Mouse (Mus musculus): ENCODE measurements around the gene Gm37240. TPM values are rescaled to one million over a fixed set of nuclear protein-coding genes. Genes with fewer than 3 reads are reported as not detected.
A peak's percentile ranks its signal among the peaks of the same experiment; 100 is the strongest.

Gene Gm37240
- total RNA-seq, 4 experiments from 2014 or later: 29.7 to 37.8 (median 36.6) TPM

DNA sequence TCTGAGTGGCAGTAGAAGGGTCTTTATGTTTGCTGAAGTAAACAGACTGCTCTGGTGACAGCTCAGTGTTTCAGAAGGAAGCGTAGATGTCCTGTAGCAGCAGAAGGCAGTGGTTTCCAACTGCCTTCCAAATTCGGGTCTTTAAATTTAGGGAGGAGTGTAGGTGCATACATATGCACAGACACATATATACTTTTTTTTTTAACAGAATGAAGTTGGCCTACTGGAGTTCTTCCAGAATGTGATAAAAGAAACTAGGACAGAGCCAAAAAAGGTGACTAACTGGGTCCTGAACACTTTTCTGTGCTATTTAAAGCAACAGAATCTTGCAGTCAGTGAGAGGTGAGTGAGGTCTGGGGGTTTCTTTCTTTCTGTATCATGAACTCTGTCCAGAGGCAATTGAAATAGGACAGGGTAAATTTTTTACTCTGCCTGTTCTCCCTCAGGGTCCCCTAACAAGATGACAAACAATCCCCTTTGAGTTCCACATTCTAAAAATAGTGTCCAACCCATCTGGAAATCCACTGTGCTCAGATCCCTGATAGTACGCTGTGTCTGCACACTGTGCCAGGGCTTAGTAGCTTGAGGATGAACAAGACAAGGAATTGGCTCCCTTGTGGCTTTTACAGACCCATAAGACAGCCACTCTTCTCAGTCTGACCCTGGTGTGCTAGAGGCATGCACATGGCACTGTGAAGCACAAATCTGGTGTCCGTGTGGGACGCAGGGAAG, 250.4 kb downstream of the Gm37240 start:
- no peak for DNase-seq (ENCODE audit: low spot score in 2 of 2)

DNA sequence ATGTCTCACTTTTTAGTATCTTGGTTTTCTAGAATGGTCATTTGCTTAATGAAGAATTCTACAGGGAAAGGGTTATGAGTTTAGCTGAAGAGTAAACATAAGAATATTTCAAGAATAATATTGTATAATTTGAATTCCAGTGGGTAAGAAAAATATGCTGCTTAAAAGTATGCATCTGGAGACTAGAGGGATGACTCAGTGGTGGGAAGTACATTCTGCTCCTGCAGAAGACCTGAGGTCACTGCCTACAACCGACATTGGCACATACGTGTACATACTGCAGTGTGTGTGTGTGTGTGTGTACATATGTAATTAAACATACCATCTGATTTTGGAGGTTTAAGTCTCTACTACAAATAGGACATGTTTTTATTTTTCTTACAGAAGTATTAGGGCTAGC, 251.7 kb downstream of the Gm37240 start:
- no peak for DNase-seq (ENCODE audit: low spot score in 2 of 2)

DNA sequence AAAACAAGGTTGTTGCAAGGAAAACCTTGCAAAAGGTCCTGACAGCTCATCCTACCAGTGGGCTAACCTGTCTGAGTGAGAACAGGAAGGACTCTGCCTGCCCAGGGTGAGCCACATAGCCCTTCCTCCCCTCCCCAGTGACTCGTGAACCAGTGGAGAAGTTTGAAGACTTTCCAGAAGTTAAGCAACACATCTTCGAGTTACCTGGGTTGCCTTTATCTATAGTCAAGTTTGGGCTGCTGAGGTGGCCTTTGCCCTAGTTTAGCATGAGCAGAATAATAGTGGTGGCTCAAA, 252.2 kb downstream of the Gm37240 start:
- no peak for DNase-seq (ENCODE audit: low spot score in 2 of 2)

DNA sequence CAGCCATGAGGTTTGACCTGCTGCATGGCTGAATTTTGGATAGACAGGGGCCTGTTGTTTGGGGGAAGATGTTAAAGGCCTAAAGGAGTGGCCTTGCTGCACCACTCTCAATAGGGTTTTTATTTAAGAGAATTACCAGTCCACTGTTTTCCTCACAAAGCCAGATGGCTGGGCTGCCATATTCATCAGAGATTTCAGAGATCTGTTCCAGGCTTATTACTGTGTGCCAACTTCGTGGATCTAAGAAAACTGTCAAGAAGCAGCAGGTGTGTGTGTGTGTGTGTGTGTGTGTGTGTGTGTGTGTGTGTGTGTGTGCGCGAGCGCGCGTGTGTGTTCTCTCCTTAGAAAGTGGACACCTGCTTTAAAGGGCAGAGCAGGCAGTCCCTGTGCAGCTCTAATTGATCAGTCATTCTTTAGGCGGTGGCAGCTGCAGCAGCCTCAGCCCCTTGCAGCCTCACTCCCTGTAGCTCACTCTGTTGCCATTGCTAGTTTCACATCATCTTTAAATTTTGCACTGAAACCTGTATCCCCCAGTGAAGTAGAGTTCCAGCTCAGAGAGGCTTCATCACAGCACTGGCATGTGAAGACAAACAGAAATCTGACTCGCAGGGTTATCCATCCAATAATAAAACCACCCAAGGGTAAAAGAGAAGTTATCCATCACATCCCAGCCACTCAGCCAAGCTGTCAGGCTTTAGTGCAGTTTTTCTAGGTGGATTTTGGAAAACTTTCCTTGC, 252.8 kb downstream of the Gm37240 start:
- DNase-seq (ENCODE audit: low spot score in 2 of 2): no peak

DNA sequence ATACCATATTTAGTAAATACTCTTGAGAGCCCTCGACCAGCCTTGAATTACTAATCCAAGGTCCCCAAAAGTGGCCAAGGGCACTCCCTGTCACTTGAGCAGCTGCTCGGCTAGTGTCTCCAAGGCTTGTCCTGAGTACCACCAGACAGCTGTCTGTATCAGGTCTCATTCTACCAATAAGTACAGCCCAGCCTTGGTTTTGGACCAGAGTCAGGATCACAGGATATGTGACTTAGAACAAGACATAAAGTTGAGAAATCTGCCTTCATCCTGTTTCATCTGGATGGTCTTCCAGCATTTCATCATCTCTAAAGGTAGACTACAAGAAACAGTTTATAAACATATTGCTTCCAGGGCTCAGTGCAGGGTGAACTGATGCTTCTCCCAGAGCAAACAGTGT, 253.6 kb downstream of the Gm37240 start:
- DNase-seq (ENCODE audit: low spot score in 2 of 2): peak in 1 of 2 experiments; percentile 8

DNA sequence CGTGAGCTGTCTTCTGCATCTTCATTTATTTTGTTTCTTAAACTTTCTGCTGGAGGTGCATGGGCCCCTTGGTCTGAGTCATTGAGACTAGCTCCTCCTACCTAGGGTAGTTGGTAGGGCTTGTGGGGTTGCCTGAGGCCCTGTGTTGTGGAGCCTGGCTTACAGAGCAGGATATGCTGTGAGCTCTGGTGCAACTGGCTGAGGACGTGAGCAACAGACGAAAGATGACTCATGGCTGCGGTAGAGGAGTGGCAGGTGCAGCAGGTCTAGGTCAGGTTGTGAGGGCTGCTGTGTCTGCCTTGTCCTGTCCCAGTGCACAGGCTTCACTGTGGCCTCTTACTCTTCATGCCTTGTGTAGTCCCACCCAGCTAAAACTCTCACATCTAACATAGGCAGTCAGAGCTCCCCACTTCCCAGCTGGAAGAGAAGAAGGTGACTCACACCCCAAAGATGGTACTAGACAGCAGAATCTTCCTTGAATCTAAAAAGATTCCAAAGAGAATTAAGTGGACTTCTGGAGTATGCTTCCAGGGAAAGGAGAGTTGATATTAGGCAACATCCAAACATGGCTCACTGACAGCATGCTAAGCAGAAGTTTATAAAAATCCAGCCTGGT, 257.3 kb downstream of the Gm37240 start:
- no peak for DNase-seq (ENCODE audit: low spot score in 2 of 2)

DNA sequence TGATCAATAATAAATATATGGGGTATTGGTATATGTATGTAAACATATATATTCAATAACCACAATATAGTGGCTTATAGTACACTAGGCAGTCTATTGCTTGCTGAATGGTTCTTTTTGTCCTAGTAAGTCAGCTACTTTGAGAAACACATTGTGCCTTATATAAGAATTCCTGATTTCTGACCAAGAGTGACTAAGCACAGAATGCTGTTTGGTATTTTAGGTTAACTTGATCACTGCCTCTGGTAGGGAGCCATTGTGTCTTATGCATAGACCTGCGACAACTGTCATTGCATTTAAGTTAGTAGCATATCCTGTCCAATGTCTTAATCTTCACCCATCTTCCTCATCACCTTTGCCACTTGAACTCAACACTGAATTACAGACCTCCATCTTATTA, 267.6 kb downstream of the Gm37240 start:
- no peak for DNase-seq (ENCODE audit: low spot score in 2 of 2)

DNA sequence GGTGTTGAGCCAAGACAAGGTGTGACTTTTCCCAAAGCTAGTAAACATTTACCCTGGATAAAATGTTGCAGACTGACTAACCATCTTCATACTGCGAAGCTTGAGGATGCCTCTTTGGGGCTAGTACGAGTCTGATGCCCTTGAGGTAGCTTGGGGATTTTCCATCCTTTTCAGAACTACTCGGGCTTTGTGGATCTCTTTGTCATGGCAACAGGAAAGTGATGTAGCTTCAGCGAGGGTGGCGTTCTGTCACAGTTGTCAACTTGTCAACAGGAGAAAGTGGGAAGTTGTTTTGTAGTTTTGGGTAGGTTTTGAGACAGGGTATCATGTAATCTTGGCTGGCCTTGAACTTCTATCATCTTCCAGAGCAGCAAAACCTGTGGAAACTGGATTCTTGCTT, 268.0 kb downstream of the Gm37240 start:
- no peak for DNase-seq (ENCODE audit: low spot score in 2 of 2)

DNA sequence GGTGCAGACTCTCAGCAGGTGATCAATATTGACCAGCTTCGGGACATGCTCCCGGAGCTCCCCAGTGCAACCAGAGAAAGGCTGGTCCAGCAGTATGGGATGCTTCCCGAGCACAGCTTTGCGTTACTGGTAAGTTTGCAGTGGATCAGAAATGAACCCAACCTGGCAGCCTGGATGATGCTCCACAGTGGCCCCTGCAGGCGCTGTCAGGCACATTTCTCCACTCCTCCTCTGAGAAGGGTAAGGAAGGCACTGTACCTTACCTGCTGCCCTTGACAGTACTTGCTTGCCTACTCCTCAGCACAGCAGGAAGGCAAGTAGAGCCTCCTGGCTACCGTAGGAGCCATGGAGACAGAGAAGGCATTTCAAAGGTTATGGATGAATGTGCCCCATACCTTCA, 268.4 kb downstream of the Gm37240 start:
- DNase-seq (ENCODE audit: low spot score in 2 of 2): no peak

DNA sequence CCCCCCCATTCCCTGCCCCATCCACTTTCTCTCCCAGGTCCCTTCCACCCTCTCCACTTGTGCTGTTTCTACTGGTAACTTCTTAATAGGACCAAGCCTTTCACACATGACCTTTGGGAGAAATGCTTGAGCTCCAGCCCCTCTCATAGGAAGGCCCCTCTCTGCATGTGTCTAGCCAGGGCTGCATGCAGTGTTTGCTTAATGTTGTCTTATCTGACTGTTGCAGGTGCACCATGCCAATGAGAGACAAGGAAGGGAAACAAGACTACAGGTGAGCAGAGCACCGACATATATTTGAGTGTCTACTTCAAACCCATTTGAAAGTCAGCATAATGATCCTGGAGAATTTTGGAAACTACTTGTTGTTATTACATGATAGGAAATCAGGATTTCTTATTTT, 270.9 kb downstream of the Gm37240 start:
- no peak for DNase-seq (ENCODE audit: low spot score in 2 of 2)

DNA sequence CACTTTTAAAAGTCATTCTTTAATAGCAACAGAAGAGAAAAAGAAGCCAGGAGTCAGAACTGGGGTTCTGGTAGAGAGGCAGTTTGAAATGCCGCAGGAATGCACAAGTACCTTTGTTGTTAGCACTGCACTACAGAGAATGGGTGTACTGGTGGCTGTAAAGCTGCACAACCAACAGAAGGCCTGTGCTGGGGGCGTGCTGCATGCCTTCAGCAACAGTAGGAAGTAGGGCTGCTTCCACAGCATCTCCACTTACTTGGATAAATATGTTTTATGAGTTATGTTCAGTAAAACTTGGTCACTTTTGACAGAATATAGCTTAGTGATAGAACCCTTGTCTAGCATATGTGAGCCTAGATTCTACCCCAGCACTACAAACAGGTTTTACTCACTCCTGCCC, 279.6 kb downstream of the Gm37240 start:
- no peak for DNase-seq (ENCODE audit: low spot score in 2 of 2)

DNA sequence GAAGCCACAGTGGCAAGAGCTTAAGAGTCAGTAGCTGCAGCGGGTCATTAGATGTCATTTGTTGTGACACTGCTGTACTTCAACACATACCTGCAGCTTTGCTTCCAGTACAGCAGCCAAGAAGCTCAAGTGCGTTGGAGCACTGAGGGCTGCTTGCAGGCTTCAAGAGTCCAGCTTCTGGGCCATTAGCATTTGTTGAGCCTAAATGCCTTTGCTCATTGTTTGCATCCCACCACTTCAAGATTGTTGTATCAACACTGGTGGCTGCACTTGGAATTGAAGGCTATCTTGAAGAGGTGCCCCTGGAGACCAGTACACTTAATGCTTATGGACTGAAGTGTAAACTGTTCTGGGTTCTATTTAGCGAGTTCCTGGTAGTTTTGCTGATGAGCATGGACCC, 280.4 kb downstream of the Gm37240 start:
- DNase-seq (ENCODE audit: low spot score in 2 of 2): no peak

DNA sequence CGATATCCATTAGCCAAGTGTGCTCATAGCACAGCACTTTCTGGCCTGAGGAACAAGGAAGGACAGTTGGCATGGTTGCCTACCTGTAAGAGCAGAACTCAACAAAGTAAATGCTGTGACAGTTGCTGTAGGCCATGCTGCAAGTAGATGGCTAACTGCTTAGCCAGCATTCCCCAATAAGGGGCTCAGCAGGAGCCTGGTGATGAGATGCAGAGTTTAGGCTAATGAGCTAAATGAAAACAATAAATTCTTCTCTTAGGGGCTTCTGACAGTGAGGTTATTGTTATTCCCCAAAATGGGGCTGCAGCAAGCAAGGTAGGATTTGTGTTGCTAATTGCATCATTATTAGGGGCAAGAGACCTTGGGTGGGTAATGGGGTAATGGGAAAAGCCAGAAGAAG, 283.5 kb downstream of the Gm37240 start:
- no peak for DNase-seq (ENCODE audit: low spot score in 2 of 2)

DNA sequence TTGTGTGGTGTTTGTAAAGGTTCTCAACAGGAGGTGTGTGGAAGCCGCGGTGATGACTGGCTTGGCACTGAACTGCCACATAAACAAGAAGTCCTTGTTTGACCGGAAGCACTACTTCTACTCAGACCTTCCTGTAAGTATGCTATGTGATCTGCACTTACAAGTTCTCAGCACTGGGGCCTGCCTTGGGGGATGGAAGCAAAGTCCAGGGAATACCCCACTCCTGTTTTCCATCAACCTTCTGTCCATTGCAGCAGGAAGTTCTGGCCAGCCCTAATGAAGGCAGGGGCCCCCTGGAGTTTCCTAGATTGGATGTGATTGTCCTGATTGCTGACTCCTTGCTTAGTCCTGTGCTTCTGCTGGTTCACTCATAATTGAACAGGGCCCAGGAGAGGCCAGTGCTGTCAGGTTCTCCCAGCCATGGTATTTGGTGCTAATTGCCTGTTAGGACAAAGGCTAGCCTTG, 285.4 kb downstream of the Gm37240 start:
- no peak for DNase-seq (ENCODE audit: low spot score in 2 of 2)

DNA sequence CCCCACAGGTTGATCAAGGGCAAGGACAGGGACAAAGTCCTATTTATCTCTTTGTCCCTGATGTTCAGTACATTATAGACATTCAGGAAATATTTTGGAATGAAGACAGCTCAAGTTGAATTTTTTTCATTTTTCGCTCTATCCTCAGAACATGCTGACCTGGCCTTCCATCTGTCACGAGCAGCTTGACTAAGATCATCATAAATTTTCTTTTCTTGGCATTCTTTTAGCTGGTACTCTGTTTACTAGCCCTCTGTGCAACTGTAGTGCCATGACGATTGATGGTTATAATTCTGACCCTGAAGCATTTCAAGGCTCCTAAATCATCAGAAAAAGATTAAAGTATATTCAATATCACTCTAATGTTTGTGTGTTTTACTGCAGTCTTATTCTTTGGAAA, 287.8 kb downstream of the Gm37240 start:
- no peak for DNase-seq (ENCODE audit: low spot score in 2 of 2)

DNA sequence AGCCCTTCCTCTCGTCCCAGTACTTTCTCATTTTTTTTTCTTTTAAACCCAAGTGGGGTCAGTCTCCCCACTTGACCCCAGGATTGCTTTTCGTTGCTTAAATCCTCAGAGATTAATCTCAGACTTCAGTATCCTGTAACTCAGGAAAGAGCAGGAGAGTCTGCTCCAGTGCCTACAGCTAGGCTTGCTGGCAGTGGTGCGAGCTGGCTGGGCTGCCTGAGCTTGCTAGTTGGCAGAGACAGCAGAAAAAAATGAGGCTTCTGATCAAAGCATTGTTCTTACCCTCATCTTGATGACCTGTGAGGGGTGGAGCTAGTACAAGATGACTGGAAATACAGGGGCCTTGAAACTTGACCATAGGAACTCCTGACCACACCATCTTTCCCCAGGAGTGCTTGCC, 292.9 kb downstream of the Gm37240 start:
- DNase-seq (ENCODE audit: low spot score in 2 of 2): no peak

DNA sequence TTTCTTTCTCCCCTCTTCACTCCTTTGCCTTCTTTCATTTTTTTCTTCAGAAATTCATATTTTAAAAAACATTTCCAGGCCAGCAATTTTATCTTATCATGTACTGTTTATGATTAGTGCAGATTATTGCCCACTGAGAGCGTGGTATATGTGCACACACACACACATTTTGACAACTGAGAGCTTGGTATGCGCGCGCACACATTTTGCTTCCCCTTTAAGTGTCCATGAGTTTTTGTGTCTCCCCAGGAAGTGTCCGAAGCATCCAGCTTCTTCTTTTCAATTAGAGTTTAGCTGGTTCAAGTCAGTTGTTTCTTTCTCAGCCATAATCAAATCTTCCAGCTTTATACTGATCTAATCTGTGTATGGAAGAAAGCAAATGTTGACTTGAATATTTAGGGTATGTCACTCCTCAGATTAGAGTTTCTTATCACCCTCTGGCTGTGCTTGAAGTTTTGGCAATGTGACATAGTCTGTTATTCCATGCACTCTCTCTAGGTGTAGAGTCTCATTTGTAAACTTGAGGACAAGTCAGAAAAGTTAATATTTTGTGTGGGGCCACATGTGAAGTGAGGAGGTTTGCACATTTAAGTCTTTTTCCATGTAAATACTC, 294.6 kb downstream of the Gm37240 start:
- DNase-seq (ENCODE audit: low spot score in 2 of 2): no peak

DNA sequence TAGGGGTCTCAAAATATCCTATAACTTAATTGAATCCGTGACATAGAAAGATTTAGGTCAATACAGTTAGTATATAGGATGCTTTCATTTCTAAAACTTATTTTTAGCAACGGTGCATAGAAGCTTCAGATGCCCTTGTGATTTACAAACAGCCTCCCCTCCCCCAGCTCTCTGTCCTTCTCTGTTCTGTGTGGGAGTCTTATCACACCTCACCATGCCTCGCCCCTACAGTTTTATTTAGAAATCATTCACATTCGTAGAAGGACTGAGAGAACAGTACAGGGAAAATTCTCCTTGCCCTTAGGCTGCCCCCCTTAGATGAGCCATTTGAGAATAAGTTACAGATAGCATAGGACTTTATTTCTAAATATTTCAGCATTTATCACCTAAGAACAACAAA, 295.3 kb downstream of the Gm37240 start:
- DNase-seq (ENCODE audit: low spot score in 2 of 2): no peak

DNA sequence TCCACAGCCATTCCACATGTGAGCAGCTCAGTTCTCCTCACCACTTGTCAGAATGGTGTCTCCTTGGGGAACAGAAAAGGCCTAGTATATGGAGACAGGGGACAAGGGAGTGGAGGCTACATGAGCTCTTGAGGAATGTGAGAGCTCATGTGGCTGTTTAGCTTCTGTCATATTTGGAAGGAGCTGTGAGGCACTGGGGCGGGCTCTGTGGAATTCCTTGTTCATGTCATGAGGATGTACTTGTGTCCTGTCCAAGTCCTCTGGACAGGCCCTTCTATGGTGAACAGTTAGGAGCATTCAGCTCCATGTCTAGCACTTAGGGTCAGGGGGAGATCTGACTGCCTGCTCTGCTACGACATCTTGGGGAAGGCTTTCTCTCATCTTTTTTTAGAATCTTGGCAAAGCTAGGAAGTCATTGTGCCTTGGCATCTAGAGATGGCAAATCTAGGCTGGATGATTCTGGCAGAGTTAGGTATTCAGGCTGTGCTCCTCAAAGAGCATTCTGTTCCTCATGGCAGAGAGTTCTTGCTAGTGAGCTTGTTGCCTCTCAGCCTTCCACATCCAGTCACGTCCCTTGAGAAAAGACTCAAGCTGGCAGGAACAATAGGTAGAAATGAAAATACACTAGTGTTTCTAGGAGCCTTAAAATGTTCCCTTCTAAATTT, 297.1 kb downstream of the Gm37240 start:
- DNase-seq (ENCODE audit: low spot score in 2 of 2): no peak

DNA sequence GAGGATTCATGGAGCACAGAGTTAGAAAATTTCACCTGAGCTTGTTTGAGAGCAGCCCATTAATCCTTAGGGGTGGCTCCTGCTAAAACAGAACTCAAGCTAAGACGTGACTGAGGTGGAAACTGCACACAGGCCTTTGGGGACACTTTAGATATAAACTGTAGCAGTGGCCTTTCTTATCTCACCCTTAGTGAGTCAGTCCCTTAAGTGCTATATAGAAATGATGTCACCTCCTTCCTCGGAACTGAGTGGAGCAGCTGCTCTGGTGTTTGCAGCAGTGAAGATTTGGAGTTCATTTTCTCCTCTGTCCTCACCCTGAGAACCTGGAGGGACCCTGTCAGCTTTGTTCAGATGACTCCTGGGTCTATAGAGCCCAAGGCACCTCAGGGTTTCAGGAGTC, 298.6 kb downstream of the Gm37240 start:
- DNase-seq (ENCODE audit: low spot score in 2 of 2): no peak

DNA sequence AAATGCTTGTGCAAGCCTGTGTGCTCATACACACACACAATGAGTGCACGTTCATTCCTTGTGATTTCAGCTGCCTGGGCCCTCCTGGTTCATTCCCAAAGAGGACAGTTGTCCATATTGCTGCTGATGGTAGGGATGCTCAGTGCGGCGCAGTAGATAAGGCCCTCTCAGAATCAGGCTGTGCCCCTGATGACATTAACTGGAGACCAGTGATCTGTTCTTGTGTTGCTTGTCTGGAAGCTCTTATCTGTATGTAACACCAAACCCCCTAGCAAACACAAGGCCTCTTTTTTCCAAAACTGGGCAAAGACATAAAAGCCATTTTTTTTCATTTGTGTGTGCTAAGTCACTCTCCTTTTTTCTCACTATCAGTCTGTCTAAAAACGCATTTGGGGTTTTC, 302.4 kb downstream of the Gm37240 start:
- DNase-seq (ENCODE audit: low spot score in 2 of 2): no peak

DNA sequence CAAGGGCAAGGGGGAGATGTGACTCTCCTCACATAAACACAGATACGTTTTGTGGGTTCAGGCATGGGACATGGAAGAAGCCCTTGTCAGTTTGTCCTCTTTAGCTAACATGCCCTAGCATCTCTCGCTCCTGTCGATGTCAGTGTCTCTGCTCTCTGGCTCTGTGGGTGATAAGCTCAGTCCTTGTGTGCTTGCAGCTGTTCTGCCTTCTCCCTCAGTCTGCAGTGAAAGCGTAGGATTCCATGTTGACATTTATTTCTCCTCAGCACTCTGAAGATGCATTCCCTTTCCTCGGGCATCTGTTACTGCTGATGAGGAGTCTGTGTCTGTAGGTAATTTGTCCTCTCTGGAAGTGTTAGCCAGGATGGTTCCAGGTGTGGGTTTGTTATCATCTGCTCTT, 304.1 kb downstream of the Gm37240 start:
- DNase-seq (ENCODE audit: low spot score in 2 of 2): no peak
